Mouse (Mus musculus) kidney, postnatal 0 days (tissue): ENCODE data around the gene Btbd35f18. TPM values are rescaled to one million over a fixed set of nuclear protein-coding genes. Genes with fewer than 3 reads are reported as not detected.
"Not testable (repeated sequence)": the region's sequence is repeated elsewhere in the genome, so short reads cannot be mapped to it uniquely, and the experiment has no call there.

Experiments used
- ATAC-seq: fragments of 200-750 bp; cut with Nextera tagmentation; replicated peaks from 2 replicates; pipeline ENCODE4 v1.8.0; 2017; ENCODE audit warnings: low read depth, moderate number of reproducible peaks, moderate TSS enrichment, moderate library complexity; ENCODE audit not compliant: low FRiP score
- DNase-seq: peaks from one replicate; pipeline ENCODE4 v3.0.0-alpha.2; 2016; ENCODE audit warnings: low spot score
- H3K27ac ChIP-seq: fragments of 300-500 bp; sonication (generic); 2 replicates; pipeline ENCODE4 v1.5.1; 2014; ENCODE audit warnings: mild to moderate bottlenecking
- H3K27me3 ChIP-seq: fragments of 300-500 bp; sonication (generic); 2 replicates; pipeline ENCODE4 v1.6.1; 2014; ENCODE audit warnings: low read length, mixed read lengths; ENCODE audit not compliant: insufficient read depth
- H3K36me3 ChIP-seq: fragments of 300-500 bp; sonication (generic); 2 replicates; pipeline ENCODE4 v1.6.1; 2014; ENCODE audit warnings: low read length, mixed read lengths; ENCODE audit not compliant: insufficient read depth
- H3K4me1 ChIP-seq: fragments of 300-500 bp; sonication (generic); replicated peaks from 2 replicates; pipeline ENCODE4 v1.6.1; 2014; ENCODE audit warnings: antibody characterized with exemption, low read length, mixed read lengths; ENCODE audit not compliant: insufficient read depth
- H3K4me2 ChIP-seq: fragments of 300-500 bp; sonication (generic); 2 replicates; pipeline ENCODE4 v1.6.1; 2014; ENCODE audit warnings: mild to moderate bottlenecking, low read length, moderate library complexity, mixed read lengths
- H3K4me3 ChIP-seq: fragments of 300-500 bp; sonication (generic); replicated peaks from 2 replicates; pipeline ENCODE4 v1.5.1; 2014; ENCODE audit warnings: low read depth, low read length
- H3K9ac ChIP-seq: fragments of 300-500 bp; sonication (generic); 2 replicates; pipeline ENCODE4 v1.6.1; 2014; ENCODE audit warnings: low read depth, low read length
- H3K9me3 ChIP-seq: fragments of 300-500 bp; sonication (generic); replicated peaks from 2 replicates; pipeline ENCODE4 v1.6.1; 2016; ENCODE audit warnings: low read length, inconsistent platforms, mixed read lengths
- WGBS: fragments of 180-500 bp; shearing (Covaris S2); extraction: QIAGEN DNeasy Blood & Tissue Kit; methylation state at CpG from one replicate; pipeline ENCODE4 v1.1.7; 2014; 5-methylcytosine and 5-hydroxymethylcytosine counted together
- polyA plus RNA-seq: library from polyadenylated mRNA; unstranded; fragments of >200 nt; fragmentation: Nextera tagmentation; extraction: Ambion mirVana; gene quantifications from 2 replicates; pipeline ENCODE4 v1.2.1, GENCODE M21; 2015

Btbd35f18 gene
- not detected in 2 replicates for polyA plus RNA-seq

DNA sequence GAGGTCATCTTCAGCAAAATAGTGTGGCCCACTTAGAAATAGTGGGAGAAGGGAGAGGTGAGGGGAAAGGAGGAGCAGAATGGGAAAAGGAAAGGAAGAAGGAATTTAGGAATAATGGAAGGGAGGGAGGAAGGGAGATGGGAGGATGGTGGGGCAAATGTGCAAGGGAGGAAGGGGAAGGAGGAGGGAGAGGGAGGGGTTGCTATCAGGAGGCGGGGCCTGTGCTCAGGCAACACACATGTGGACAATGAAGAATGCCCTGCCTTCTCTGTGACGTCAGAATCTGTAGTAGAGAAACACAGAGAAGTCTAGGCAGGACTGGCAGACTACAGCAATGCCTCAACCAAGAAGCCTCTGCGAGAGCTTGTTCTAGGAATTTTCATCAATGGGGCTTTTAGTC, at the start of gene Btbd35f18:
TSS of gene Btbd35f18 (plus strand) at position 301 of the 400 bp plus-strand sequence.
- ATAC-seq, H3K9ac ChIP-seq, H3K4me3 ChIP-seq, DNase-seq, H3K27me3 ChIP-seq, H3K4me2 ChIP-seq, H3K36me3 ChIP-seq, H3K9me3 ChIP-seq, H3K4me1 ChIP-seq, H3K27ac ChIP-seq: not testable (repeated sequence)
- no CpG with 5 or more reads among the region's 3 CpGs for WGBS

Other genes with a start within 250 kb of the Btbd35f18 start
- not detected in 2 replicates for gene Btbd35f10, start 52.7 kb downstream of the Btbd35f18 start, polyA plus RNA-seq